Comparison of ENCODE assay signal across 9 mouse cellular contexts in genomic region chr1:160043271-160043975, GRCm38 (mm10). TPM values are rescaled to one million over a fixed set of nuclear protein-coding genes. Genes with fewer than 3 reads are reported as not detected.
DNase-seq lines count a peak whose midpoint lies in the region; ATAC-seq lines count a peak whose summit lies in the region.
"Had no signal": no experiment of that assay in that cellular context is flagged by ENCODE, and none has a peak within 500 bp of the region (broad histone marks: within the 10 kb centered on the region; RNA-seq: fewer than 3 reads in every experiment).

No protein-coding gene starts in this region.

- intact Hi-C loops in left cerebral cortex, postnatal 10 days (cut with DNase I): no loop called here
- intact Hi-C loops in left cerebral cortex, postnatal 25 days (cut with DNase I): no loop called here

- WGBS in heart, embryonic 12.5 days: 78% methylated on average over 13 of the region's 13 CpGs
- WGBS in neural tube, embryonic 12.5 days: 93% methylated on average over 13 of the region's 13 CpGs
- 89% methylated on average over 13 of the region's 13 CpGs for WGBS in limb, embryonic 12.5 days
- WGBS in stomach, embryonic 16.5 days: 86% methylated on average over 13 of the region's 13 CpGs

- no peak overlapping the region for H3K27ac ChIP-seq in heart, embryonic 12.5 days (ENCODE audit: poor library complexity, severe bottlenecking)
- no peak overlapping the region for H3K27ac ChIP-seq in neural tube, embryonic 12.5 days
- no peak overlapping the region for H3K27ac ChIP-seq in limb, embryonic 12.5 days
- no peak overlapping the region; the same call in 1 of the 2 replicates for H3K27ac ChIP-seq in stomach, embryonic 16.5 days (ENCODE audit: low read length)

- peak overlapping the region; percentile 70; the same call in 1 of the 2 replicates for H3K9ac ChIP-seq in heart, embryonic 12.5 days
- no peak overlapping the region for H3K9ac ChIP-seq in neural tube, embryonic 12.5 days
- H3K9ac ChIP-seq in limb, embryonic 12.5 days (replicated peaks): no peak overlapping the region
- 0 out of 2 replicates have a peak overlapping the region, but pooled peaks have one; percentile 77 for H3K9ac ChIP-seq in stomach, embryonic 16.5 days (ENCODE audit: low read length)

- H3K4me3 ChIP-seq in heart, embryonic 12.5 days: peak overlapping the region; percentile 61
- no peak overlapping the region for H3K4me3 ChIP-seq in neural tube, embryonic 12.5 days
- H3K4me3 ChIP-seq in limb, embryonic 12.5 days (replicated peaks): no peak overlapping the region
- H3K4me3 ChIP-seq in stomach, embryonic 16.5 days (replicated peaks; ENCODE audit: low read length): peak overlapping the region; percentile 62; the same call in 1 of the 2 replicates

- no peaks in the 10 kb centered on the region for H3K36me3 ChIP-seq in heart, embryonic 12.5 days
- no peaks in the 10 kb centered on the region for H3K36me3 ChIP-seq in neural tube, embryonic 12.5 days
- no peaks in the 10 kb centered on the region for H3K36me3 ChIP-seq in limb, embryonic 12.5 days
- no peaks in the 10 kb centered on the region for H3K36me3 ChIP-seq in stomach, embryonic 16.5 days (ENCODE audit: control insufficient read depth, insufficient read depth, low read length)
- H3K36me3 ChIP-seq: G1E had no signal

- H3K4me2 ChIP-seq in heart, embryonic 12.5 days: peak overlapping the region; percentile 93
- peak overlapping the region; percentile 71; the same call in 1 of the 2 replicates for H3K4me2 ChIP-seq in neural tube, embryonic 12.5 days (replicated peaks)
- H3K4me2 ChIP-seq in limb, embryonic 12.5 days: peak overlapping the region; percentile 76
- H3K4me2 ChIP-seq in stomach, embryonic 16.5 days (ENCODE audit: low read depth, low read length): peak overlapping the region; percentile 75

- H3K9me3 ChIP-seq in heart, embryonic 12.5 days (replicated peaks): no peaks in the 10 kb centered on the region
- H3K9me3 ChIP-seq in neural tube, embryonic 12.5 days: no peaks in the 10 kb centered on the region
- H3K9me3 ChIP-seq in limb, embryonic 12.5 days: no peaks in the 10 kb centered on the region
- H3K9me3 ChIP-seq in stomach, embryonic 16.5 days (replicated peaks; ENCODE audit: control insufficient read depth, low read length): no peaks in the 10 kb centered on the region
- H3K9me3 ChIP-seq: G1E had no signal

- ATAC-seq in heart, embryonic 12.5 days (ENCODE audit: insufficient number of reproducible peaks, low FRiP score): no peak
- 0 out of 2 replicates have a peak, but pooled peaks have one; percentile 7 for ATAC-seq in neural tube, embryonic 12.5 days (ENCODE audit: low FRiP score, low read depth)
- no peak for ATAC-seq in limb, embryonic 12.5 days (ENCODE audit: insufficient number of reproducible peaks, insufficient read depth, low FRiP score, low TSS enrichment, low read depth)
- ATAC-seq in stomach, embryonic 16.5 days (ENCODE audit: insufficient read depth, low FRiP score): no peak

- H3K4me1 ChIP-seq in heart, embryonic 12.5 days (replicated peaks): peaks cover 23% of the 10 kb centered on the region
- H3K4me1 ChIP-seq in neural tube, embryonic 12.5 days: peaks cover 6% of the 10 kb centered on the region; the same call in 1 of the 2 replicates
- no peaks in the 10 kb centered on the region for H3K4me1 ChIP-seq in limb, embryonic 12.5 days (replicated peaks)
- H3K4me1 ChIP-seq in stomach, embryonic 16.5 days (ENCODE audit: control insufficient read depth, insufficient read depth, low read length): peaks cover 10% of the 10 kb centered on the region; the same call in 1 of the 2 replicates

- DNase-seq in heart, adult 18-20 months: no peak
- no peak for DNase-seq in neural tube, embryonic 10.5 days (ENCODE audit: extremely low spot score, low spot score)
- no peak for DNase-seq in left cerebral cortex, postnatal 10 days (ENCODE audit: extremely low spot score in 1 of 2, low spot score in 2 of 2)
- no peak for DNase-seq in left cerebral cortex, postnatal 25 days (ENCODE audit: low spot score in 2 of 2)

- no peaks in the 10 kb centered on the region for H3K27me3 ChIP-seq in heart, embryonic 12.5 days (replicated peaks)
- H3K27me3 ChIP-seq in neural tube, embryonic 12.5 days (replicated peaks): no peaks in the 10 kb centered on the region
- H3K27me3 ChIP-seq in limb, embryonic 12.5 days: 0 out of 2 replicates have a peak, but pooled peaks cover 7% of the 10 kb centered on the region
- no peaks in the 10 kb centered on the region for H3K27me3 ChIP-seq in stomach, embryonic 16.5 days (ENCODE audit: control insufficient read depth, insufficient read depth, low read length)

RNA-seq across cellular contexts. Expression of gene 4930523C07Rik, which starts 0.8 kb away (rescaled TPM):
- 7.4 and 9.6 TPM in 2 replicates for polyA plus RNA-seq in heart, embryonic 12.5 days (2016; fragmentation: Nextera tagmentation; extraction: Ambion mirVana)
- 10 to 100 TPM; 21.4 to 23.6 TPM for total RNA-seq in heart, adult 18-20 months (2021)
- polyA plus RNA-seq in neural tube, embryonic 12.5 days (2016; fragmentation: Nextera tagmentation; extraction: Ambion mirVana): 1.9 and 2.8 TPM in 2 replicates
- polyA plus RNA-seq in limb, embryonic 12.5 days (2016; fragmentation: Nextera tagmentation; extraction: Ambion mirVana): 3.5 and 3.8 TPM in 2 replicates
- polyA plus RNA-seq in stomach, embryonic 16.5 days (2015; fragmentation: Nextera tagmentation; extraction: Ambion mirVana): 24.3 and 30.1 TPM in 2 replicates
- 1 to 10 TPM; 3.5 to 4.4 TPM for total RNA-seq in left cerebral cortex, postnatal 10 days (2021)
- total RNA-seq in left cerebral cortex, postnatal 25 days (2021): 1 to 10 TPM; 2.1 to 3.6 TPM
- polyA plus RNA-seq: G1E had no signal

Comparison
In these comparisons a context has a peak if more than half of its experiments do, and no peak if none do; other contexts are left out.
1. H3K4me3 ChIP-seq: peak in heart, embryonic 12.5 days (single experiment) and stomach, embryonic 16.5 days (single experiment); none in neural tube, embryonic 12.5 days (single experiment) and limb, embryonic 12.5 days (single experiment).
2. H3K9ac ChIP-seq: peak in heart, embryonic 12.5 days (single experiment) and stomach, embryonic 16.5 days (single experiment); none in neural tube, embryonic 12.5 days (single experiment) and limb, embryonic 12.5 days (single experiment).
3. Peak in every context shown above with its lines, with median percentiles within 50 percentile points of each other: H3K4me2 ChIP-seq.